Mouse (Mus musculus) forebrain, embryonic 16.5 days (tissue): ENCODE results near the gene N6amt1. TPM values are rescaled to one million over a fixed set of nuclear protein-coding genes. Genes with fewer than 3 reads are reported as not detected.

Experiments
- ATAC-seq: fragments of 200-750 bp; cut with Nextera tagmentation; 2 replicates; pipeline ENCODE4 v1.8.0; 2017; ENCODE audit warnings: mild to moderate bottlenecking, moderate library complexity
- H3K27ac ChIP-seq: fragments of 300-500 bp; sonication (generic); 2 replicates; pipeline ENCODE4 v1.5.1; 2014; ENCODE audit warnings: low read length, control low read depth
- H3K27me3 ChIP-seq: fragments of 300-500 bp; sonication (generic); replicated peaks from 2 replicates; pipeline ENCODE4 v1.6.1; 2014; ENCODE audit warnings: low read length; ENCODE audit not compliant: control insufficient read depth, insufficient read depth
- H3K36me3 ChIP-seq: fragments of 300-500 bp; sonication (generic); 2 replicates; pipeline ENCODE4 v1.6.1; 2014; ENCODE audit not compliant: control insufficient read depth, insufficient read depth
- H3K4me1 ChIP-seq: fragments of 300-500 bp; sonication (generic); replicated peaks from 2 replicates; pipeline ENCODE4 v1.6.1; 2014; ENCODE audit warnings: low read length; ENCODE audit not compliant: control insufficient read depth, insufficient read depth
- H3K4me2 ChIP-seq: fragments of 300-500 bp; sonication (generic); 2 replicates; pipeline ENCODE4 v1.6.1; 2014; ENCODE audit warnings: mild to moderate bottlenecking, low read length, control low read depth
- H3K4me3 ChIP-seq: fragments of 300-500 bp; sonication (generic); replicated peaks from 2 replicates; pipeline ENCODE4 v1.5.1; 2014; ENCODE audit warnings: mild to moderate bottlenecking, low read length, control low read depth
- H3K9ac ChIP-seq: fragments of 300-500 bp; sonication (generic); replicated peaks from 2 replicates; pipeline ENCODE4 v1.6.1; 2014; ENCODE audit warnings: low read depth, low read length, control low read depth
- H3K9me3 ChIP-seq: fragments of 300-500 bp; sonication (generic); 2 replicates; pipeline ENCODE4 v1.6.1; 2016; ENCODE audit warnings: low read length; ENCODE audit not compliant: control insufficient read depth
- WGBS: fragments of 180-500 bp; shearing (Covaris S2); extraction: QIAGEN DNeasy Blood & Tissue Kit; methylation state at CpG from one replicate; pipeline ENCODE4 v1.1.7; 2014; 5-methylcytosine and 5-hydroxymethylcytosine counted together
- polyA plus RNA-seq: library from polyadenylated mRNA; unstranded; fragments of >200 nt; fragmentation: Nextera tagmentation; extraction: Ambion mirVana; gene quantifications from 2 replicates; pipeline ENCODE4 v1.2.1, GENCODE M21; 2015

Gene N6amt1
- polyA plus RNA-seq, 1 experiment from 2014 or later = 17.5 TPM

DNA sequence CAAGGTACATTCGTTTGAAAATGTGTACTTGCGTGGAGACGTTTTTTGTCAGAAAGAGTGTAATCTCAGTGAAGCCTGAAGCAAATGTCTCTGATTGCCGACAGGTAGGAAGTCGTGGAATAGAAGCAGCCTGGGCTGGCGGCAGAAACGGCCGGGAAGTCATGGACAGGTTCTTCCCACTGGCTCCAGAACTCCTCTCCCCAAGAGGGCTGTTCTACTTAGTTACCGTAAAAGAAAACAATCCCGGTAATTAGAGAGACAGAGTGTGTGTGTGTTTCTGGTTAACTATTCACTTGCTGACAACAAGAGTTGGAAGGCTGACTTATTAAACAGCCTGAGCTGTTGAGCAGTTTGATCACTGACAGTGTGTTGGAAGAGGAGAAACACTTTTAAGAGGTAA, 12.1 kb downstream of the N6amt1 start:
- Histone ChIP-seq H3K4me3 (no peak overlapping the region), H3K9ac (no peak overlapping the region), H3K9me3 (no peaks in the 10 kb centered on the region), H3K36me3 (peaks cover 9% of the 10 kb centered on the region; the same call in 1 of the 2 replicates), H3K27me3 (no peaks in the 10 kb centered on the region), H3K4me1 (no peaks in the 10 kb centered on the region), H3K4me2 (no peak overlapping the region), H3K27ac (no peak overlapping the region)
- no peak for ATAC-seq
- WGBS = 82% methylated on average over 10 of the region's 10 CpGs

DNA sequence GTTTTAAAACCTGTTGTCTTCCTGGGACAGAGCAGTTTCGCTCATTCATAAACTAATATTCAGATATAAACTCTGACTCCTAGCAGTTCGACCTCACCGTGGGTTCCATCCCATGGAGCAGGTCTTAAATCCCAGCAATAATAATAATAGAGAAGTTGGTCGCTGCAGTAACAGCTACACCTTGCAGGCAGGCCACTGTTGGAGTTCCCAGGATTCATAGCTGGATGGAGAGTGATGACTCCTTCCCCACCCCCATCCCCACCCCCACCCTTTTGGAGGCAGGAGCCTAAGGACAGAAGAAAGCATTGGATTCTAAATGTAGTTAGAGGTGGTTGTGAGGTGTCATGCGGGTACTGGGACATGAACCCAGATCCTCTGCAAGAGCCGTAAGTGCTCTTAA, 12.5 kb downstream of the N6amt1 start:
- Histone ChIP-seq H3K27ac (no peak overlapping the region), H3K4me1 (no peaks in the 10 kb centered on the region), H3K27me3 (no peaks in the 10 kb centered on the region), H3K4me3 (no peak overlapping the region), H3K4me2 (no peak overlapping the region), H3K36me3 (peaks cover 9% of the 10 kb centered on the region; the same call in 1 of the 2 replicates), H3K9me3 (no peaks in the 10 kb centered on the region), H3K9ac (no peak overlapping the region)
- no peak for ATAC-seq
- WGBS = 93% methylated on average over 6 of the region's 6 CpGs

DNA sequence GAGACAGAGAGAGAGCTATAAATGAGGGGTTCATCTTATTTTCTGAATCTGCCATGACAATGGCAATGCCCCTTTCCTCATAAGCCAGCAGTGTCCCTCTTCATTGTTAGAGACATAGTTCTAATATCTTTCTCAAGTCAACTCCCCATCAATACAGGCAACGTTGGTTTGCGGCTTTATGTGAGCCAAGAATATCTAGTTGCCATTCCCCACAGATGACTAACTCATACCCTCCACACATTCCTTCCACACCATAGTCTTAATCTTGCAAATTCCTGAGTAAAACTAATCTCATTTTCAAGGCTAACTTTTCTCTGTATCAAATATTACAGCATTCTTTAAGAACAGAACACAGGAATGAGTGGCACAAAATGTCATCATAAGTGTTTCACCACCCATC, 29.0 kb downstream of the N6amt1 start:
- ATAC-seq = no peak
- H3K27ac ChIP-seq = no peak overlapping the region
- no peak overlapping the region for H3K4me2 ChIP-seq
- WGBS = 93% methylated on average over 2 of the region's 2 CpGs
- H3K4me3 ChIP-seq = no peak overlapping the region
- no peak overlapping the region for H3K9ac ChIP-seq
- H3K4me1 ChIP-seq = no peaks in the 10 kb centered on the region
- H3K27me3 ChIP-seq = no peaks in the 10 kb centered on the region
- no peaks in the 10 kb centered on the region for H3K9me3 ChIP-seq
- H3K36me3 ChIP-seq = peaks cover 32% of the 10 kb centered on the region

DNA sequence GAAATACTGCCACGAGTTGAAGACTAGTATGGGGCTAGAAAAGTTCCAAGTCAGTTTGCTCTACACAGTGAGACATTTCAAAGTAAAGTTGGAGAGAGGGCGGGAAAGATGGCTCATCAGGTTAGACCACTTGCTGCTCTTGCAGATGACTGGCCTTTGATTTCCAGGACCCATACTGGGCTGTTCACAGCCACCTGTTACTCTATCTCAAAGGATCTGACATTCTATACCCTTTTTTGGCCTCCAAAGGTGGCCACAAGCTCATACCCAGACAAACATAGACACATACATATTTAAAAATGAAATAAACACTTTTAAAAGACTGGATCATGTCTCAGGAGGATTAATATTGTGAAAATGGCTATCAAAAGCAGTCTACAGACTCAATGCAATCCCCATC, 30.4 kb downstream of the N6amt1 start:
- Histone ChIP-seq H3K27ac (no peak overlapping the region), H3K27me3 (no peaks in the 10 kb centered on the region), H3K4me3 (no peak overlapping the region), H3K4me2 (no peak overlapping the region), H3K9me3 (no peaks in the 10 kb centered on the region), H3K36me3 (peaks cover 28% of the 10 kb centered on the region), H3K9ac (no peak overlapping the region), H3K4me1 (no peaks in the 10 kb centered on the region)
- 88% methylated on average over 2 of the region's 2 CpGs for WGBS
- ATAC-seq = no peak

DNA sequence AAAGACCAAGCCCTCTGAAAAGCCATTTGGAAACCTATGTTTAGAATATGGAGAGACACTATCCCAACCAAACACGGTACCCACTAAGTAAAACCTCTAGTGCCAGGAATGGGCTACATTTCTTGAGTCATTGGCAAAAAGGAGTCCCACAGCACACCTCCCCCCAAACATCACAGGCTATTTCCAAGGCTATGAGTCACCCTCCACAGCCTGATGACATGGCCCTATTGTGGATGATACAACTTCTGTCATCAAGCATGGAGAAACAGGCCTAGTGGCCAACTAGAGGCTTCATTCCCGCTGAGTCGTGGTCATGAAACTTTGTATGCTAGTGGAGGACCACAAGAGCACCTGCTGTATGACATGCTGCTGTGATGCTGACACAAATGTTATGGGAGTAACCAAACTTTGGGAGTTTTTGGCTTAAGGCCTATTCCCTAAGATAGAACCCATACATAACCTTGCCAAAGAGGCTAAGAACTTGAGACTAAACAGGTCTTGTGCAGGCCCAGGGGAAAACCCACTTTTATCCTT, 33.5 kb downstream of the N6amt1 start:
- Histone ChIP-seq H3K9me3 (no peaks in the 10 kb centered on the region), H3K4me1 (no peaks in the 10 kb centered on the region), H3K27me3 (no peaks in the 10 kb centered on the region), H3K27ac (no peak overlapping the region), H3K4me3 (no peak overlapping the region), H3K36me3 (peaks cover 12% of the 10 kb centered on the region), H3K9ac (no peak overlapping the region), H3K4me2 (no peak overlapping the region)
- ATAC-seq = no peak
- over 99% methylated on average over 3 of the region's 3 CpGs for WGBS

DNA sequence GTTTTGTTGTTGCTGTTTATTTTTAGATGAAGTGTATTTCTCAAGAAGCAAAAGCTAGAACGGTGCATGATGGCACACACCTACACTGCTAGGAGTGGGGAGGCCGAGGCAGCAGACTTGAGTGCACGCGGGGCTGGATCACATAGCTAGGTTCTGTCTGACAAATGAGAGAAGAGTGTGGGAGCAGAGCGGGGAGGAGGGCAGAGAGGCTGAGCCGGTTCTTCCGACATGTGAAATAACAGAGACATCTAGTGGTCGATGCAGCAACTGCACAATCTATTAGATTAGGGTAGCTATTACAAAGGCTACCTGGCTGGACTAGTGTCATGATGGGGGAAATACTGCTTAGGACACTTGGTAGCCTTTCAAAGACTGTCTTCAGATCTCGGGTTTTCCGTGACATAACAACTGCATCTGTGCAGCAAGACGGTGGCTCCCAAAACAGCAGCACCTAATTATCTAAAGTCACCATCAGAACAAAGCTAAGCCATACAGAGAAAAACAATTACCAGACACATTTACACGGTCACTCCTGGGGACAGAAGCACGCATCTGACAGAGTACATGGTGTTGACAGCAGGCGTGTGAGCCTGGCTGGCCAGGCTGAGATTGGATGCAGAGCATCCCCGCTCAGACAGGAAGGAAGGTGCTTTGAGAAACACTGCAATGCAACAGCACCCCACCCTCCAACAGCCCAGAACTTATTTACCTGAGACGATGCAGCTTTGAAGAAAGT, 40.0 kb downstream of the N6amt1 start:
- ATAC-seq = peak; percentile 88
- no peak overlapping the region for H3K4me3 ChIP-seq
- H3K27me3 ChIP-seq = no peaks in the 10 kb centered on the region
- H3K4me2 ChIP-seq = no peak overlapping the region
- H3K36me3 ChIP-seq = peaks cover 20% of the 10 kb centered on the region
- 50% methylated on average over 16 of the region's 16 CpGs for WGBS
- H3K9ac ChIP-seq = no peak overlapping the region
- H3K9me3 ChIP-seq = no peaks in the 10 kb centered on the region
- H3K27ac ChIP-seq = no peak overlapping the region
- no peaks in the 10 kb centered on the region for H3K4me1 ChIP-seq

DNA sequence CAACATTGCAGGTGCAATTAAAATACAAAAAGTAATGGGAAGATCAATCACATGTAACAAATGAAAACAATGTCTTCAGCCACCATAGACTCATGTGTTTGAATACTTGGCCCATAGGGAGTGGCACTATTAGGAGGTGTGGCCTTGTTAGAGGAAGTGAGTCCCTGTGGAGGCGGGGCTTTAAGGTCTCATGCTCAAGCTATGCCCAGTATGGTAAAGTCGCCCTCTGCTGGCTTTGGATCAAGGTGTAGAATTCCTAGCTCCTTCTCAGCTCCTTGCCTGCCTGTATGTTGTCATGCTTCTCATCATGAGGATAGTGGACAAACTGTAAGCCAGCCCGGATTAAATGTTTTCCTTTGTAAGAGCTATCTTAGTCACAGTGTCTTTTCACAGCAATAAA, 51.0 kb downstream of the N6amt1 start:
- ATAC-seq = no peak
- Histone ChIP-seq H3K36me3 (peaks cover 48% of the 10 kb centered on the region), H3K9me3 (no peaks in the 10 kb centered on the region), H3K27me3 (no peaks in the 10 kb centered on the region), H3K9ac (no peak overlapping the region), H3K27ac (no peak overlapping the region), H3K4me2 (no peak overlapping the region), H3K4me3 (no peak overlapping the region), H3K4me1 (no peaks in the 10 kb centered on the region)
- WGBS = 79% methylated on average over 3 of the region's 3 CpGs

Other genes with a start within 250 kb of the N6amt1 start
- 31.7 and 33.3 TPM in 2 replicates for gene Ltn1, start 78.4 kb downstream of the N6amt1 start, polyA plus RNA-seq
- gene Rwdd2b, start 86.4 kb downstream of the N6amt1 start, polyA plus RNA-seq = 11.7 and 14.4 TPM in 2 replicates
- gene Usp16, start 100.5 kb downstream of the N6amt1 start, polyA plus RNA-seq = 45.8 and 51.7 TPM in 2 replicates
- 450 and 485 TPM in 2 replicates for gene Cct8, start 141.7 kb downstream of the N6amt1 start, polyA plus RNA-seq
- 0.13 TPM in 1 of 2 replicates, not detected in the other for gene Map3k7cl, start 199.1 kb downstream of the N6amt1 start, polyA plus RNA-seq